Mouse (Mus musculus): ENCODE measurements around the gene Ankrd23. TPM values are rescaled to one million over a fixed set of nuclear protein-coding genes. Genes with fewer than 3 reads are reported as not detected.

The Ankrd23 gene
- total RNA-seq, 2 experiments from 2014 or later: 22.5 to 73.8 TPM

DNA sequence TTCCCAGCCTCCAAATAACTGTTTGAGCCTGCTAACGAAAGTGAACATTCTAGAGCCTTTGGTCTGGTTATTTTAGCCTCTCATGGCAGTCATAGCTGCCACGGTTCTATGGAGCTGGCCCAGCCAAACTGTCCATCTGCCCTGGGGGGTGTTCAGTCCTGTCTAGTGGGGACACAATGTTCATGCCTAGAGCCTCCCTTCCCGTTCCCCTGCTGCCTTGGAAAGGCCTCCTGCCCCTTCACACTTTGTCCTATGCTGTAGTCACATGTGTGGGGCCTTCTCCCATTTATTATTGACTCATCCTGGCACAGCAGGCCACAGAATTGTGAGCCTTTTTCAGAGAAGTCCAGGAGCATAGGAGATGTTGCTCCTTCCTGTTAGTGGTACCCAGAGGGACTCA lies 18.4 kb downstream of the Ankrd23 start:
- no peak for DNase-seq

- DNase-seq: peak; percentile 48
These were observed 23.0 kb downstream of the Ankrd23 start for GRCm38 (mm10) chr1:36513718-36514117.

DNA sequence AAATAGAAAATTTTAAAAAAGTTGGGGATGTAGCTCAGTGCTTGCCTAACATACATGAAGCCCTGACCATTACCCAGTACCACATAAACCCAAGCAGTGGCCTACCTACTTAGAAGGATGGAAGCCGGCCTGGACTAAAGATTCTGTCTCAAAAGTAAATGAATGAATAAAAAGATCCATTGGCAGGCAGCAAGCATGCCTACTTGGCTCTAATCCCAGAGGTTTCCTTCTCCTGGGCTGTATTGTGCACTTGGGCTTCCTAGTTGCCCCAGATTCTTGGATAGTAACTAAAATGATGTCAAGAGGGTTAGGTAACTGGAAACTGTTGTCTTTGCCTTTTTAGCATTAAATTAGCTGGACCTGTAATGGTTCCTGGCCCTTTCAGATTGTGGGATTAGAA lies 23.4 kb downstream of the Ankrd23 start:
- DNase-seq: peak; percentile 31

- DNase-seq: no peak
These were observed 23.8 kb downstream of the Ankrd23 start for GRCm38 (mm10) chr1:36512966-36513280.

- DNase-seq: peak; percentile 67
These were observed 24.4 kb downstream of the Ankrd23 start for GRCm38 (mm10) chr1:36512089-36512965.

DNA sequence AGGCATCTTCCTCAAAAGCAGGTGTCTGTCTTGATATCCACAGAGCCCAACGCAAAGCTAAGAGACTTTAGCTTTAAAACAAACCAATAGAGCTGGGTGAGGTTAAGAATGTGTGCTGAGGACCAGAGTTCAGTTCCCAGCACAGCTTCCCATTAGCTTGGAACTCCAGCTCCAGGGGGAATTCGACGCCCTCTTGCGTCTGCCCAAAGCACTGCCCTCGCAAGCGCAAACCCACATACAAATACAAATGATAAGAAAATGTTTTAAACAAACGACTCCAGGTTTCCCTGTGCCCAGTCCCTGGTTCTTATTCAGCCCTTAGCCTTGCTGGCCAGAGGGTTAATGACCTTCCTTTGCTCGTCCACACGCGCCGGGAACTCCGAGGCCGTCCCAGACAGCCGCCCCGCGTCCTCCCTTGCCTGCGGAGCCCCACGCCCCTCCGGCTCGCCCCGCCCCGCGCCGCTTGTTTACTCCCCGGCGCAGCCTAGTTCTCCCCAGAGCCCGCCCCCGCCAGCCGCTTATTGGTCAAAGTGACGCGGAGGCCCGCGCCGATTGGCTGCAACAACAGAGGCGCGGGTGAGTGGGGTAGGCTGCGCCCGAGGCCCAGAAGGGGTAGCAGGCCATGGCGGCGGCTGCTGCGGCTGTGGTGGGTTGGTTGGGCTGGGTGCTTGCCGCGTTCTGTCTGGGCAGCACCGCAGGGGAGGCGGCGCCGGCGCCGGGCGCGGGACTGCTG lies 25.2 kb downstream of the Ankrd23 start, which contains the start of gene Cnnm3:
Gene Cnnm3 (plus strand): TSS at position 579 of the 733 bp plus-strand sequence.
- peak; percentile 100 for DNase-seq

DNA sequence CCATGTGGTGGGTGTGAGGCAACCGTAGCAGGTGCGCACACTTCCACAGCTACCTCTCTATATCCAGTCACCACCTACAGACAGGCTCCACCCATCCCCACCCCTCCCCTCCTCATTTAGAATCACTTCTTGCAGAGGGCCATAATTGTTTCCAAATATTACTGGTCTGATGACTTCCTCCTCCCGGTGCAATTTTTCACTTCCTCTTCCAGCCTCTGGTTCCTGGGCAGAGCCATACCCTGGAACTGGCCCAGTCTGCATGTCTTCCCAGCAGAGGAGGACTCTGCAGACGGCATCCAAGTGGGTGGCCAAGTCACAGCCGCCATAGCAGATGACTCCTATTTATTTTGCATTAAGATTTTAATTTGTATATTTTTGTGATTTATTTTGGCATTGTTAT lies 28.4 kb downstream of the Ankrd23 start:
- DNase-seq: no peak

GRCm38 (mm10) chr1:36501261-36501660 lies 35.4 kb downstream of the Ankrd23 start:
- peak; percentile 87 for DNase-seq

GRCm38 (mm10) chr1:36497312-36497711 lies 39.4 kb downstream of the Ankrd23 start:
- no peak for DNase-seq

GRCm38 (mm10) chr1:36496719-36497118 lies 40.0 kb downstream of the Ankrd23 start:
- DNase-seq: peak; percentile 42

- DNase-seq: no peak
These were observed 43.4 kb downstream of the Ankrd23 start for GRCm38 (mm10) chr1:36493299-36493698.

DNA sequence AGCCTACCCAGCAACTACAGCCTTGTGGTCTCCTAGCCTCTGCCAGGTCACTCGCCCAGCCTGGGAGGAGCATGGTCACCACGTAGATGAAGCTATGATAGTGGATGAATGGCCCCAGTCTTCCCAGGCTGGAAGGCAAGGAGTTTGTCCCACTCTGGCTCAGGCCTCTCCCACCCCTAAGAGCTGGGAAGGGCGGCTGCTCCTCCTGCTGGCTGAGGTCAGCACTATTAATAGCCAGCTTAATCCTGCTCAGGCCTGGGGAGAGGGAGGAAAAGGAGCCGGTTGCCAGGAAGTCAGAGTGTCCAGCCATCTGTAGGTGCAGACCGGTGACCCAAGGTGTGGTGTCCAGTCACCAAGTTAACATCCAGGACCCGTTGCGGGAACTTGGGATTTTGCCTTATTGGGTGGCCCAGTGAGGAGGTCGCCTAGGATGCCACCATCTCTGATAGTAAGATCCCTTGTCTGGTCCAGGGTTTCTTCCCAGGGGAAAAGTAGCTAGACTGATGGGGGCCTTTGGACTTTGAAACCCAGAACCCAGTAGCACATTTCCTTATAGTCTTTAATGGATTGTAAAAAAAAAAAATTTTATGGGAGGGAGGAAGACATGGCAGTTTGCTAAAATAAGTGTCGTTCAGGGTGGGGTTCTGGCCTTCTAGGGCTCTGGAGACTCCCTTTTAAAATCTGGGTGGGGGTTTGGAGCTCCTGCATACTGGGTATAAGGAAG lies 44.1 kb downstream of the Ankrd23 start:
- DNase-seq: peak; percentile 64

- no peak for DNase-seq
These were observed 47.0 kb downstream of the Ankrd23 start for GRCm38 (mm10) chr1:36489661-36490060.

GRCm38 (mm10) chr1:36487111-36487510 lies 49.6 kb downstream of the Ankrd23 start:
- no peak for DNase-seq

- DNase-seq: no peak
These were observed 51.6 kb downstream of the Ankrd23 start for GRCm38 (mm10) chr1:36485080-36485479.

DNA sequence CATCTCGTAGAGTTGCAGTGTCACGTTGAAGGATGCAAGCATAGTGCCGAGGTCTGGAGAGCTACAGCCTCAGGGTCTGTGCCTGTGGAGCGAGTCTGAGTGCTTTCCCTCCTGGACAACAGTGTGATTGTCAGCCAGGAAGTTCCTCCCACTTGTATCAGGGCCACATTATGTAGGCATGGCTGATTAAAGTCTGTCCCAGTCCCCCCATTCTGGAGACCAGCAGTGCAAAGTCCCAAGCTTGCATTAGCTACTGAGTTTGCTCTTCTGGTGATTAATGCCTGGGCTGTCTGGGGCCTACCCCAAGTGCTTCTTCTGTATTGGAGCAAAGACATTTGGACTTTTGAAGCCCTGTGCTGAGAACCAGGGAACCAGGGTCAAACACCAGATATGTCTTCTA lies 52.9 kb downstream of the Ankrd23 start:
- no peak for DNase-seq

Small RNA genes within 50 kb of the gene (microRNA-seq; reads per million reads assigned to microRNA genes)
- gene Gm47280: not detected

Other genes starting within 250 kb of the Ankrd23 start
- 1 to 10 TPM; 8.9 to 9.2 TPM for gene Arid5a, start 229.2 kb downstream of the Ankrd23 start, total RNA-seq (2021)
- 100 to 1,000 TPM in 1 of 2 experiments, 10 to 100 TPM in 1; 82.9 to 103 TPM for gene Kansl3, start 167.7 kb downstream of the Ankrd23 start, total RNA-seq (2021)
- under 1 TPM in 1 of 2 experiments, not detected in 1; 0.06 TPM for gene Fer1l5, start 164.6 kb downstream of the Ankrd23 start, total RNA-seq (2021)
- 10 to 100 TPM; 21.9 to 25.7 TPM for gene Lman2l, start 91.6 kb downstream of the Ankrd23 start, total RNA-seq (2021)
- 1 to 10 TPM; 3.9 to 4.4 TPM for gene Cnnm4, start 65.3 kb downstream of the Ankrd23 start, total RNA-seq (2021)
- 10 to 100 TPM; 23.1 to 29.8 TPM for gene Cnnm3, start 25.0 kb downstream of the Ankrd23 start, total RNA-seq (2021)
- gene Gm42417, start 2.5 kb upstream of the Ankrd23 start, total RNA-seq (2021): 10 to 100 TPM; 10.2 to 32.9 TPM
- 10 to 100 TPM; 12.9 to 21.6 TPM for gene Ankrd39, start 10.6 kb upstream of the Ankrd23 start, total RNA-seq (2021)
- gene Sema4c, start 21.5 kb upstream of the Ankrd23 start, total RNA-seq (2021): 10 to 100 TPM; 27.3 to 28.9 TPM
- gene Fam178b, start 146.3 kb upstream of the Ankrd23 start, total RNA-seq (2021): under 1 TPM; 0.72 to 0.82 TPM
- gene Cox5b, start 154.6 kb upstream of the Ankrd23 start, total RNA-seq (2021): 1,000 to 10,000 TPM; 1,610 to 1,679 TPM
- not detected for gene 4933424G06Rik, start 173.3 kb upstream of the Ankrd23 start, total RNA-seq (2021)
- 100 to 1,000 TPM; 111 to 133 TPM for gene Actr1b, start 177.5 kb upstream of the Ankrd23 start, total RNA-seq (2021)
- gene Zap70, start 224.9 kb upstream of the Ankrd23 start, total RNA-seq (2021): 1 to 10 TPM; 2.1 to 2.4 TPM